Mouse (Mus musculus) CD8-positive naive resting alpha-beta T cell, adult 2 months (primary cell): Measurements from ENCODE around the gene Pcdh15.

Experiments
- DNase-seq, 2 experiments: peaks; one replicate each; pipeline ENCODE4 v3.0.0; 2022; ENCODE audit warnings: low read depth in 2 of 2, low spot score in 2 of 2

The Pcdh15 gene

DNA sequence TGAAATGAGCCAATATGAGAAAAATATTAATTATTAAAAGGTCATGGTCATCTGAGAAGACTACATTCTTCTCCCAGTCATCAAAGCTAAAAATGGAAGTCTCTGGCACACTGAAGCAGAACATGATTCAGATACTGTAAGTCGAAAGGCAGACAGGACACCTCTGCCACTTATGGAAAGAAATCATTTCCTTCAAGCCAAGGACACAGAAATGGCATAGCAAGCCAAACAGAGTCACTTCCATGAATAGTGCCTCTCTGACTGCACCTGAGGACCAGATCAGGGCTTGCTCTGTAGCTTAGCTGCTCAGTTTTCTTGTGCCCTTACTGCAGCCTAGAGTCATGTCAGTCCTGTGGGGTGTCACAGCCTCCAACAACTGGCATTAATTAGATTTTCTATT, 234.3 kb downstream of the Pcdh15 start:
- no peak for DNase-seq

GRCm38 (mm10) chr10:73379001-73379400, 279.9 kb downstream of the Pcdh15 start:
- no peak for DNase-seq

- no peak for DNase-seq
These were observed 284.9 kb downstream of the Pcdh15 start for GRCm38 (mm10) chr10:73384003-73384402.

DNA sequence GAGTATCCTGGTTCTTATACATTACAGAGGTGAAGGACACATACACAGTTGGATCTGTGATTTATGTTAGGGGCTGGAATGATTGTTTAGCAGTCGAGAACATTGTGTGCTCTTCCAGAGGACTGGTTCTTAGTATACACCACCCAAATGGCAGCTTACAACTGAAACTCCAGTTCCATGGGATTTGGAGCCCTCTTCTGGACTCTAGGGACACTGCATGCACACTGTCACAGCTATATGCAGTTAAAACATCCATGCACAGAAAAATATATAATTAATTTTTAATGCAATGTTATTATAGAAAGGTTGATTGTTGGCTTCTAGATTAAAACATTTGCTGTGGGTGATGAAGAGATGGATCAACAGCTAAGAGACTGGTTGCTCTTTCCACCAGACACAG, 301.3 kb downstream of the Pcdh15 start:
- no peak for DNase-seq

DNA sequence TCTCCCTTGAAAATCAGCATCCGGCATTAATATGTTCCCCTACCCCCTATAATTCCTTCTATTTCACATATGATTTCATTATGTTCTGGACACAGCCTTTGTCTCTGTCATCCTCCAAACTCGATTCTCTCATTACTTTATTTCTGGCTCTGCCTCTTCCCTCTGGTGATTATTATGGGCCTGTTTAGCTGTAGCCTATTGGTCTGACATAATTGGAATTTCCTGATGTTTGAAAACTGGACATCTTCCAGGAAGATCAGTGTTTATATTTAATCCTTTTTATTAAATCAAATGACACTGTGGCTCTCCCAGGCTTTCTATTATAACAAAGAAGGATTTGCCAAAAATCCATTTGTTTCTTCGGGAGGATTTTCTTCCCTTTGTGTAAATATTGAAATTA, 326.3 kb downstream of the Pcdh15 start:
- DNase-seq: no peak

GRCm38 (mm10) chr10:73431345-73431744, 332.2 kb downstream of the Pcdh15 start:
- no peak for DNase-seq

- DNase-seq: no peak
These were observed 384.9 kb downstream of the Pcdh15 start for GRCm38 (mm10) chr10:73484082-73484481.

DNA sequence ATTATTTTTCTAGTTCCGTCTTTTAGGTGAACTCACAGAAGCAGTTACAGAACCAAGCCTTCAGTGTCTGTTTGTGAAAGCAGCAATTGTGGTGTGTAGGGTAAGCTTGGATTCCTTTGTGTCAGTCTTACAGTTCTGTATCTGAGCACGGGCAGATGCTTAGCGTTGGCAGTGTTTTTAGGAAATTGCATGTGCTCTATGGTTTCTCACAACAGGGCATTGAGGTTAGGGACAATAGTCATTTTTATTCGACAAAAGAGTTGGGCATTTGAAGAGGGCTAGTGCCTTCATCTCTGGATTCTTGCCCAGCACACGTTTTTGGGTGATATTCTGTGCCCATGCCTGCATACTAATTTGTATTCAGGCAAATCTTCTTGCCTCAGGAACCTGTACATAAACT, 392.5 kb downstream of the Pcdh15 start:
- DNase-seq: no peak

GRCm38 (mm10) chr10:73514846-73515245, 415.7 kb downstream of the Pcdh15 start:
- DNase-seq: no peak

DNA sequence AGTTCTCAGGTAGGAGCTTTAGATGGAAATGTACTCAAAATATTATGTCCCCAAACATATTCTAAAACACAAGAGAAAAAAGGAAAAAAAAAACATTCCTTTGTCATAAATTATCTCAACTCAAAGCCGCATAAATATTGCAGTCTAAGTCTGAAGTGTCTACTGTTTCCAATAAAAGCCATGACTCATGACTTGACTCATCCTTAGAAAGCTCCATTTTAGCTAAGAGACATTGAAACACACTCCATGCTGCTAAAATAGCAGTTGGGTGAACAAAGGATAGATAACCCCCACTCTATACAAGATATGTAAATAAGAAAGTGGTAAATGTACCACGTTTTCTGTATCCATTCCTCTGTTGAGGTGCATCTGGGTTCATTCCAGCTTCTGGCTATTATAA, 416.6 kb downstream of the Pcdh15 start:
- no peak for DNase-seq

GRCm38 (mm10) chr10:73519438-73519837, 420.3 kb downstream of the Pcdh15 start:
- no peak for DNase-seq

DNA sequence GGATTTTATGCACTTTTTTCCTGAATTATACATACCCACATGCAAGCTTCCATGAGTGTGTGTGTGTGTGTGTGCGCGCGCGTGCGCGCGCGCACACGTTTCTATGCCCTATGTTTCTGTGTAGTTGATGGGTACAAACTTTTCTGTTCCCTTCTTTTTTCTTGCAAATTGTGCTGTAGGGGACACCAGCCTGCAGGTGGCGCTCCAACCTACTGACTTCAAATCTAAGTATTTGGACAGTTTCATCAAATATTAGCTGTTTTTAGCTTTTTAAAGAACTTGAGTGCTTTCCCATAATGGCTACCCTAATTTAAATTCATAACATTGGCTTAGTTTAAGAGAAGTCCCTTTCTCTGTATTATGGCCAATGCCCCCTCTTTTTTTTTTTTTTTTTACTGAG, 453.7 kb downstream of the Pcdh15 start:
- DNase-seq: no peak

DNA sequence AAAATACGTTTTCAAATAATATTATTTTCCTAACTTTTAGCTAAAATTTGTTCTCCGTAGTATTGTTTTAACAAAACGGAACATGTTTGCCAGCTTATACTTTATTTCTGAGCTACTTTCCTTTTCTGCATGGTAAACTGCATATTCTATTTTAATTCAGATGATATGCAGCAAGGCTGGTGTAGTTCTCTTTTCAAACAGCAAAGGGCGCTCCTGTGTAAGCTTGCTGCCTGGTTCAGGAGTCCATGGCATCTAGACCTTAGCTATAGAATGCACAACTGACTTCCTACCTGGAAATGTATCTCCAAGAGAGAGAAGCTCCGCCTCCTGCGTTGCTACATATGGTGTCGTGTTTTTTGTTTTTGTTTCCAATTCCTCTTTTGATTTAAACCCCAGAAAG, 465.1 kb downstream of the Pcdh15 start:
- DNase-seq: no peak

GRCm38 (mm10) chr10:73574711-73575297, 475.7 kb downstream of the Pcdh15 start:
- DNase-seq: no peak

DNA sequence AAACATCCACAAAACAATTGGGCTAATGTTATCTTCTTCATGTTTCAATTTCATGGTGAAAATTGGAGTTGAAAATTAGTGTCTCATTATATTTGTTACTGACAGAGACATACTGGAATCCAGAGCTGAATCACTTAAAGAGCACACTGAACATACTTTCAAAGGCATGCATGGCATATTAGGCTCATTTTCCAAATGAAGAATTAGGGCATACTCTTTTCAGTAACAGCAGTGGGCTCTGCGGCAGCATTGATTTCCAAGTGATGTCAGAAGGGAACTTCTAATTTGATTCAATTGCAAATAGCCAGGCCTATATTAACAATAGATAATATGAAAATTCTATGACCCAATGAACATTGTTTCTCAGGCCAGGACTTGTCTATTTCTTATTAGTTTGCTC, 568.4 kb downstream of the Pcdh15 start:
- DNase-seq: no peak

DNA sequence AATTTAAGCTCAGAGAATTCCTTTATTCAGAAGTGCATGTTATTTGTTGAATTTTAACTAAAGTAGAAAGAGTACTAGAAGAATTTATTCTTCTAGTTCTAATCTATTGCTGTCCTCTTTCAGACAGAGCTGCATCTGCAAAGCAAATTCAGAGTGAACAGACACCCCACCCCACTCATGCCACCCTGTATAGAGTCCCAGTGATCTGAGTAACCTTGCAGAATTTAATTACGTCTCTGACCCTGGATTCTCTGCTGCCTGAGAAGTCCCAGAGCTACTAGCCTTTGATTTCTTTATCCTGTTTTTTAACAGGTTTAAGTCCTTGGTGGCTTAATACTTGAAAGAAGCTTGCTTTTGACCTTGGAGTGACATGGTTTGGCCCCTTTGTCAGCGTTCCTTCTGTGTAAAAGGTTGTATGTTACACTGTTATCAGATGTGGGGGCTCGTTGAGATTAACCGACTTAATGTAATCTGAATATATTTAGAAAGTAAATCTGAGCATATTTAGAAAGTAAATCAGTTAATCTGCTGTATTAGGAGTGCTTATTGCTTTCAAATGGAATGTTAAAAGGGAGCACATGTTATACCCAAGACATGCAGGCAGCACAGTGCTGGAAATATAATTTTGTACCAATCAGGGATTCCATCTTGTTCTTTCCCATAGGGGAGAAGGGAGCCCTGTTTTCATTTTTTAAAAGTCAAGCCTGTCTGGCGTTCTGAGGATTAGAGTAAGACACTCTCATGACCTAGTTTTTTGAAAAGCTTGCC, 601.6 kb downstream of the Pcdh15 start:
- DNase-seq: no peak

GRCm38 (mm10) chr10:73725566-73726240, 626.6 kb downstream of the Pcdh15 start:
- DNase-seq: no peak

- no peak for DNase-seq
These were observed 634.1 kb downstream of the Pcdh15 start for GRCm38 (mm10) chr10:73733246-73733645.

GRCm38 (mm10) chr10:73749021-73749420, 649.9 kb downstream of the Pcdh15 start:
- DNase-seq: no peak

GRCm38 (mm10) chr10:73753876-73754275, 654.7 kb downstream of the Pcdh15 start:
- DNase-seq: no peak

GRCm38 (mm10) chr10:73782945-73783344, 683.8 kb downstream of the Pcdh15 start:
- no peak for DNase-seq

DNA sequence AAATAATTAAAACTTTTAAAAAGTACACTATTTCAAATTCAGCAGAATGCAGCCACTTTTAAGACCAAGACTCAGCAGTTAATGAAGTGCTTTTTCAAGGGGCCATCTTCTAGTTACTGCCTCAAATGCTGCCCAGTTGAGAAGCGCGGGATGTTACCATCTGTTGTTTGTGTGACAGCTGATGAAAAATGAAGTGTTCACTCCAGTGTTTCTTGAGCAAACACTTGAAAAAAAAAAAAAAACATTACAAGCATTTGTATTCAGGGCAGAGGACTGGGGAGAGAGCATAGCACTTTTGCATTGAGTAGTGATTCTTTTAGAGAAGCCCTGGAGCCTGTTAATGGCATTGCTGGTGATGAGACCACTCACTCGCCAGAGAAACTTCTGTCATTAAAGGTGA, 689.0 kb downstream of the Pcdh15 start:
- no peak for DNase-seq
